Mouse (Mus musculus): ENCODE measurements around the gene Crip2. TPM values are rescaled to one million over a fixed set of nuclear protein-coding genes. Genes with fewer than 3 reads are reported as not detected.

The Crip2 gene
- polyA plus RNA-seq, 1 experiment from 2014 or later, result 130 TPM

DNA sequence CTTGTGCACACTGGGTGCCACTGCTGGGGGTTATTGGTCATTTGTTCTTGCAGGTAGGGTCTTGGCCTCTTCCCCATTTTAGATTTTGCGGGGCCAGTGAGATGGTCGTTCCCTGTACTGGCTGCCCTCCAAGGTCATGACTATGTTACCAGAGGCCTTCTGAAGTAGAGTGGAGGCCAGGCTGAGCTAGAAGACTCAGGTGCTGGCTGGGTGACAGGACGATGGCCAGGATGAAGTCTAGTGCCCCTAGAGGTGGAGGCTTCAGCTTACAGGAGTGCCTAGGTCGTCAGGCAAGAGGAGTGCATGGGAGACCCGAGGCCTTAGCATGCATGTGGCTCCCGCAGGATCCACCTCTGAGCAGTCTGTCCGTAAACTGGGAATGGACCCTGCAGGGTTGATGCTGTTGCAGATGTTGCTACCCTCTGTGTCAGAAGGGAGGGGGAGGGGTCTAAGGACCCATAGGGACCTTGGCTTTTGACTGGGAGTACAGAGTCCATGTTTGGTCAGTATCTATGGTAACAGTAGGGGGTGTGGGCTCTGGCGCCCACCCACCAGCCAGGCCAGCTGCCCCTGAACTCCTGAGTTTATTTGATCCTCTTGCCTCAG, 36.1 kb upstream of the Crip2 start:
- Histone ChIP-seq H3K27ac (ENCODE audit: low read length) (no peak overlapping the region), H3K4me2 (ENCODE audit: low read depth, low read length) (no peak overlapping the region), H3K9ac (ENCODE audit: low read depth, low read length) (no peak overlapping the region), H3K4me1 (ENCODE audit: control insufficient read depth, insufficient read depth, low read length) (peaks cover 30% of the 10 kb centered on the region), H3K4me3 (ENCODE audit: low read length) (no peak overlapping the region), H3K36me3 (ENCODE audit: control insufficient read depth, insufficient read depth, low read length) (no peaks in the 10 kb centered on the region), H3K27me3 (replicated peaks; ENCODE audit: control insufficient read depth, insufficient read depth, low read length) (no peaks in the 10 kb centered on the region), H3K9me3 (ENCODE audit: control insufficient read depth, low read length) (no peaks in the 10 kb centered on the region; the same call in 1 of the 2 replicates)
- WGBS, result 70% methylated on average over 8 of the region's 8 CpGs
- ATAC-seq, result 0 out of 2 replicates have a peak, but pooled peaks have one; percentile 13

GRCm38 (mm10) chr12:113106386-113106785, 33.6 kb upstream of the Crip2 start:
- H3K36me3 ChIP-seq (ENCODE audit: control insufficient read depth, insufficient read depth, low read length), result no peaks in the 10 kb centered on the region
- 71% methylated on average over 6 of the region's 6 CpGs for WGBS
- H3K4me1 ChIP-seq (ENCODE audit: control insufficient read depth, insufficient read depth, low read length), result peaks cover 11% of the 10 kb centered on the region; the same call in 1 of the 2 replicates
- H3K27ac ChIP-seq (ENCODE audit: low read length), result no peak overlapping the region
- no peak overlapping the region for H3K9ac ChIP-seq (ENCODE audit: low read depth, low read length)
- no peak overlapping the region for H3K4me2 ChIP-seq (ENCODE audit: low read depth, low read length)
- ATAC-seq, result no peak
- no peaks in the 10 kb centered on the region; the same call in 1 of the 2 replicates for H3K9me3 ChIP-seq (ENCODE audit: control insufficient read depth, low read length)
- no peak overlapping the region for H3K4me3 ChIP-seq (ENCODE audit: low read length)
- no peaks in the 10 kb centered on the region for H3K27me3 ChIP-seq (replicated peaks; ENCODE audit: control insufficient read depth, insufficient read depth, low read length)

GRCm38 (mm10) chr12:113107431-113108124, 32.5 kb upstream of the Crip2 start:
- Histone ChIP-seq H3K9ac (ENCODE audit: low read depth, low read length) (no peak overlapping the region), H3K27ac (ENCODE audit: low read length) (no peak overlapping the region), H3K9me3 (ENCODE audit: control insufficient read depth, low read length) (no peaks in the 10 kb centered on the region; the same call in 1 of the 2 replicates), H3K27me3 (replicated peaks; ENCODE audit: control insufficient read depth, insufficient read depth, low read length) (no peaks in the 10 kb centered on the region), H3K36me3 (ENCODE audit: control insufficient read depth, insufficient read depth, low read length) (no peaks in the 10 kb centered on the region), H3K4me1 (ENCODE audit: control insufficient read depth, insufficient read depth, low read length) (peaks cover 8% of the 10 kb centered on the region; the same call in 1 of the 2 replicates), H3K4me2 (ENCODE audit: low read depth, low read length) (no peak overlapping the region), H3K4me3 (ENCODE audit: low read length) (no peak overlapping the region)
- ATAC-seq, result peak; percentile 53
- 71% methylated on average over 4 of the region's 4 CpGs for WGBS

DNA sequence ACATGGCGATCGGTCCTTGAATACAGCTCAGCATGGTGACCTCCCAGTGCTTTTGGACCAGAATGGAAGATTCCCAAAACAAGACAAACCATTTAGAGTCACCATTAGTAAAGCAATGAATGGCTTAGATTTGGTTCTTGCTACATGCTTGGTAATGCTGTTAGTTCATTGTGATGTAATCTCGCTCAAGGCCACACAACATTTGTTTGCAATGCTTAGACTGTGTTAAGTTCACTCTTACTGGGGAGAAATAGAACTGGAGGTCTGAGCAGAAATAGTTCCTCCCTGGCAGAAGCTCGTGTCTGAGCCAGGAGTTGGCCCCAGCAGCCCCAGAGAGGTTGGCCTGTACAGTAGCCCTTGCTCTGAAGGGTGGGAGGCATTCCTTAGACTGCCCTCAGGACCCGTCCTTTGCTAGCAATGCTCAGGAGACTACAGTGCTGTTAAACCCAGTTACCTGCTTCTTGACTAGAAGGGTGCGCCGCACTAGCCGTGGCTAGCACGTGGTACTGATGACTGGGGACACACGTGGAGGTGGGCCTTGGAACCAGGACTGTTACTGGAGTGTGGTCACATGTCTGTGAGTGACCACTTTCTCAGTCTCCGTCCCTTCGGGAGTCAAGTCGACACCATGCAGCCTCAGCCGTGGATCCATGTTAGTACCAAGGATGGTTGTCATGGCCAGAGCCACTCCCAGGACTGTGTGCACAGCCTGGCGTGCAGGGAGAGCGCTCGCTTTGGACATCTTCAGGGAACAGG, 31.3 kb upstream of the Crip2 start:
- 86% methylated on average over 17 of the region's 17 CpGs for WGBS

DNA sequence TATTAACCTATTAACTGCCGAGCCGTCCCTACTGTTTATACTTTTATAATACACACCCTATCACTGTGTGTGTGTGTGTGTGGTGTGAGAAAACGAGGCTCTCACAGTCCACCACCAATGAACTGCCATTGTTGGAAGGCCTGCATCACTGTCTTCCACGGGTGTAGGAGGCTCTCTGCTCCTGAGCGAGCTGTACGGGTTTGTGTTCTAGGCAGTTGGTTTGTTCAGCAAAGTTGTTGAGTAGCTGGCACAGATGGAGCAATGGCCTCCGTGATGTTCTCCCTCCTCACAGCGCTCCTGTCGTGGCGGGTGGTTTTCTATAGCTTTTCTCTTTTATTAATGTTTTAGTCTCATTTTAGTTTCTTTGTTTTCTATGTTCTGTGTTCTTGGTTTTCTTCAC, 30.2 kb upstream of the Crip2 start:
- H3K9ac ChIP-seq (ENCODE audit: low read depth, low read length), result no peak overlapping the region
- WGBS, result 83% methylated on average over 10 of the region's 10 CpGs
- no peak for ATAC-seq
- peaks cover 3% of the 10 kb centered on the region for H3K4me1 ChIP-seq (ENCODE audit: control insufficient read depth, insufficient read depth, low read length)
- H3K4me2 ChIP-seq (ENCODE audit: low read depth, low read length), result no peak overlapping the region
- no peaks in the 10 kb centered on the region for H3K36me3 ChIP-seq (ENCODE audit: control insufficient read depth, insufficient read depth, low read length)
- no peak overlapping the region for H3K27ac ChIP-seq (ENCODE audit: low read length)
- no peaks in the 10 kb centered on the region for H3K27me3 ChIP-seq (replicated peaks; ENCODE audit: control insufficient read depth, insufficient read depth, low read length)
- no peak overlapping the region for H3K4me3 ChIP-seq (ENCODE audit: low read length)
- H3K9me3 ChIP-seq (ENCODE audit: control insufficient read depth, low read length), result no peaks in the 10 kb centered on the region; the same call in 1 of the 2 replicates

More for the DNA sequence above, 31.3 kb upstream of the Crip2 start:
- H3K27ac ChIP-seq (ENCODE audit: low read length), result no peak overlapping the region
- peaks cover 5% of the 10 kb centered on the region; the same call in 1 of the 2 replicates for H3K4me1 ChIP-seq (ENCODE audit: control insufficient read depth, insufficient read depth, low read length)
- no peak overlapping the region for H3K9ac ChIP-seq (ENCODE audit: low read depth, low read length)
- no peak overlapping the region for H3K4me2 ChIP-seq (ENCODE audit: low read depth, low read length)
- no peaks in the 10 kb centered on the region; the same call in 1 of the 2 replicates for H3K9me3 ChIP-seq (ENCODE audit: control insufficient read depth, low read length)
- no peaks in the 10 kb centered on the region for H3K27me3 ChIP-seq (replicated peaks; ENCODE audit: control insufficient read depth, insufficient read depth, low read length)
- no peaks in the 10 kb centered on the region for H3K36me3 ChIP-seq (ENCODE audit: control insufficient read depth, insufficient read depth, low read length)
- ATAC-seq, result no peak; the same call in 1 of the 2 replicates
- no peak overlapping the region for H3K4me3 ChIP-seq (ENCODE audit: low read length)

DNA sequence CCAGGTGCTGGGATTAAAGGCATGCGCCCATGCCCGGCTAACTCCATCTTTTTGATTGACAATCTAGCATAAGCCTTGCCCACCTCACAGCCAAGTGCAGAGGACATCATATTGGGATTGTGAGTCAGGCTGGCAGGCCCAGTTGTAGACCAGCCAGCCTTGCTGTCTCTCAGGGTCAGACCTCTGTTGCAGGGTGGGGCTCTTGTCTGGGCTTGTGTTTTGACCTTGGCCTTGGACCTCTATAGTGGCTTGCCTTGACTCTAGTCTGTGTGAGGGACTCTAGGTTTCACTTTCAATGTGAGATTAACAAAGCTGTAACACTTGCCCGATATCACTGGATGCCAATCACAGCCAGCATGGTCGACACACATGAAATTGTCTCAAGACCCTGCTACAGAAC, 25.9 kb upstream of the Crip2 start:
- peak; percentile 21; the same call in 1 of the 2 replicates for ATAC-seq
- Histone ChIP-seq H3K27ac (ENCODE audit: low read length) (no peak overlapping the region), H3K36me3 (ENCODE audit: control insufficient read depth, insufficient read depth, low read length) (peaks cover 12% of the 10 kb centered on the region), H3K4me1 (ENCODE audit: control insufficient read depth, insufficient read depth, low read length) (peaks cover 5% of the 10 kb centered on the region), H3K9ac (ENCODE audit: low read depth, low read length) (no peak overlapping the region), H3K4me2 (ENCODE audit: low read depth, low read length) (no peak overlapping the region), H3K27me3 (replicated peaks; ENCODE audit: control insufficient read depth, insufficient read depth, low read length) (no peaks in the 10 kb centered on the region), H3K4me3 (ENCODE audit: low read length) (no peak overlapping the region), H3K9me3 (ENCODE audit: control insufficient read depth, low read length) (no peaks in the 10 kb centered on the region)
- whole genome bisulfite sequencing, result 91% methylated on average over 4 of the region's 4 CpGs

DNA sequence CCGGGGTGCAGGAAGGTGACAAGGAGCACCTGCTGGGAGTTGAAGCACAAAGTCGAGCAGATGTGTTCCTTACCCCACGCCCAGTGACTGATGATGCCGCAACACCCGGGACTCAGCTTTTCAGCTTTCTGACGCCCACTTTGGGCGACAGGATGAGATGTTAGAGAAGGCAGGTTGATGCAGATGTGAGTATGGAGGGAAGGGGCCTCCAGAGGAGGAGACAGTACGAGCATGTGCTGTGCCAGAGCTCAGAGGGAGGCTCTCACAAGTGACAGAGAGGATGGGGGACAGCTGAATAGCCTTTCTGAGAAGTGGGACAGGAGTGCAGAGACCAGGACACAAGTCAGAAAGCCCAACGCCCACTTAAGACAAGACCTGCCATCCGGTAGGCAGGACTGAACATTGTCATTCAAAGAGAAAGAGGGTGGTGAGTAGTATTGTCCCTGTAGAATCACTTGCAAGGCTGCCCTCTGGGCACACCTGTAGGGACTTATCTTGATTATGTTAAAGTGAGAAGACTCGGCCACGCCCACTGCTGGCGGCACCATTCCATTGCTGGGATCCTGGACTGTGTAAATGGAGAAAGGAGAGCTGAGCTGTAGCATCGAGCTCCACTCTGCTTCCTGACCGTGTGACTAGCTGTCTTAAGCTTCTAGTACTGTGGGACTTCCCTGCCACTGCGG, 25.0 kb upstream of the Crip2 start:
- ATAC-seq, result peak; percentile 37; the same call in 1 of the 2 replicates
- H3K9ac ChIP-seq (ENCODE audit: low read depth, low read length), result no peak overlapping the region
- no peaks in the 10 kb centered on the region for H3K9me3 ChIP-seq (ENCODE audit: control insufficient read depth, low read length)
- H3K4me1 ChIP-seq (ENCODE audit: control insufficient read depth, insufficient read depth, low read length), result peaks cover 5% of the 10 kb centered on the region
- H3K36me3 ChIP-seq (ENCODE audit: control insufficient read depth, insufficient read depth, low read length), result peaks cover 12% of the 10 kb centered on the region
- H3K4me2 ChIP-seq (ENCODE audit: low read depth, low read length), result no peak overlapping the region
- no peak overlapping the region for H3K27ac ChIP-seq (ENCODE audit: low read length)
- H3K27me3 ChIP-seq (replicated peaks; ENCODE audit: control insufficient read depth, insufficient read depth, low read length), result no peaks in the 10 kb centered on the region
- H3K4me3 ChIP-seq (ENCODE audit: low read length), result no peak overlapping the region
- 74% methylated on average over 16 of the region's 16 CpGs for WGBS

DNA sequence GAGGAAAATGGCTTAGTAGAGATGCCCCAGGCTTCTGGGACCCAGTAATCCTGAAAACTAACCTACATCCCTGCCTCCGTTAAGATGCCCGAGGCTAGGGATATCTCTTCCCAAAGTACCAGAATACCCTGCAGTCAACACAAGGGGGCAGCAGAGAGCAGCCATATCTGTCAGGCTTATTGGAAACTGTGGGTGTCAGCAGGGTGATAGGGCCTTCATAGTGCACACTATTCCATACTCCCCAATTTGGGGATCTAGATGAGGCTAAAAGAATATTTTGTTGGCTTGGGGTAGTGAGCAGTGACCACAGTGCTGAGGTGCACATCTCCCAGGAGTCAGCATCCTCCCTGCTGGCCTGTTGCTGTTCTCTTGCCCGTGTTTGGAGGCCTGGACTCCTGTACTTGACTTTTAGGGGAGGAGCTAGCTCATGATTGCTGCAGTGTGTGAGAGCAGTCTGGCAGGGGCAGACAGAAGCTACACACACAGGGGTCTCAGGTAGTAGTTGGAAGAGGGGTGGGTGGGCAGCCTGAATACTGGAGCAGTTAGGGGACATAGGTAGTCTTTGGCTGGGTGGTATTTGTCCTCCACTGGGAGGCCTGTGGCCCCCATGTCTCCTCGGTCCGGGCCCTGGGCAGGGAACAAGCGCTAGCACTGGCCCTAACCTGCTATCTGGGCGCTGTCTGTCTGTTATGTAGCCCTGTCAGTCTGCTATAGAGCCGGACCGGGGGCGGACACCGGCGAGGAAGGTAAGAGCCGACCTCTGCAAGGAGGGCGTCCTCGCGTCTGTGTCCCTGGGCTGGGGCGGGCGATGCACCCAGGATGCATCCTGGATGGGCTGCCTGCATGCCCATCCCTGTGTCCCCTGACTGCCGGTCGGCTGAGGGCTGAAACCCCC, 20.3 kb upstream of the Crip2 start:
- Histone ChIP-seq H3K36me3 (ENCODE audit: control insufficient read depth, insufficient read depth, low read length) (peaks cover 52% of the 10 kb centered on the region), H3K9me3 (ENCODE audit: control insufficient read depth, low read length) (no peaks in the 10 kb centered on the region), H3K4me1 (ENCODE audit: control insufficient read depth, insufficient read depth, low read length) (peaks cover 3% of the 10 kb centered on the region; the same call in 1 of the 2 replicates), H3K27me3 (replicated peaks; ENCODE audit: control insufficient read depth, insufficient read depth, low read length) (no peaks in the 10 kb centered on the region), H3K4me3 (ENCODE audit: low read length) (no peak overlapping the region), H3K4me2 (ENCODE audit: low read depth, low read length) (no peak overlapping the region), H3K9ac (ENCODE audit: low read depth, low read length) (no peak overlapping the region), H3K27ac (ENCODE audit: low read length) (no peak overlapping the region)
- ATAC-seq, result peak; percentile 70
- 84% methylated on average over 20 of the region's 20 CpGs for WGBS
